Mouse (Mus musculus) kidney, postnatal 4 days (tissue): ENCODE measurements around the gene Tle4.
A peak's percentile ranks its signal among the peaks of the same experiment; 100 is the strongest.
"Not testable (repeated sequence)": the region's sequence is repeated elsewhere in the genome, so short reads cannot be mapped to it uniquely, and the experiment has no call there.

ENCODE experiments used
- DNase-seq, 2 experiments: peaks; one replicate each; pipeline ENCODE4 v3.0.0; 2021; ENCODE audit warnings: mixed read lengths in 2 of 2

The Tle4 gene

GRCm38 (mm10) chr19:14597917-14598689 is at the start of gene Tle4:
Gene Tle4 (minus strand): TSS chr19:14598051.
- DNase-seq = peak; percentile 100

- no peak for DNase-seq
Measured at GRCm38 (mm10) chr19:14645666-14646065, 47.8 kb upstream of the Tle4 start.

- DNase-seq = no peak
Measured at GRCm38 (mm10) chr19:14644756-14645155, 46.9 kb upstream of the Tle4 start.

- not testable (repeated sequence) for DNase-seq
Measured at GRCm38 (mm10) chr19:14643091-14643490, 45.2 kb upstream of the Tle4 start.

DNA sequence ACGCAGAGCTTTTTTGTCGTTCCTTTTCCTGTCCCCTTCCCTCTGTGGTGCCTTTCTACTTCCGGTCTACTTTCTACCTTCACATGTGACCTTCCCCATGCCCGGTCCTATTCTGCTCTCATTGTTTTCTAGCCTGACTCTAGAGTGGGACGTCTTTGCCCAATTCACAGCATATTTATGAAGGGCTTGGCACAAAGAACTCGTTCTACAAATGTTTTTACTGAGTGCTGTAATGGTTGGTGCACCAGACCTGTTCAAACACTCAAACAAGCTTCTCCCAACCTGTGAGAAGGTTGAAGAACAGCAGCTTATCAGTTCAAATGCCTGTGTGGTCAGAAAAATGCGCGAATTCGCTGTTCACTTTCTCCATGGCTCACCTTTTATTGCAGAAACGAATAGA is 44.8 kb upstream of the Tle4 start:
- no peak for DNase-seq

DNA sequence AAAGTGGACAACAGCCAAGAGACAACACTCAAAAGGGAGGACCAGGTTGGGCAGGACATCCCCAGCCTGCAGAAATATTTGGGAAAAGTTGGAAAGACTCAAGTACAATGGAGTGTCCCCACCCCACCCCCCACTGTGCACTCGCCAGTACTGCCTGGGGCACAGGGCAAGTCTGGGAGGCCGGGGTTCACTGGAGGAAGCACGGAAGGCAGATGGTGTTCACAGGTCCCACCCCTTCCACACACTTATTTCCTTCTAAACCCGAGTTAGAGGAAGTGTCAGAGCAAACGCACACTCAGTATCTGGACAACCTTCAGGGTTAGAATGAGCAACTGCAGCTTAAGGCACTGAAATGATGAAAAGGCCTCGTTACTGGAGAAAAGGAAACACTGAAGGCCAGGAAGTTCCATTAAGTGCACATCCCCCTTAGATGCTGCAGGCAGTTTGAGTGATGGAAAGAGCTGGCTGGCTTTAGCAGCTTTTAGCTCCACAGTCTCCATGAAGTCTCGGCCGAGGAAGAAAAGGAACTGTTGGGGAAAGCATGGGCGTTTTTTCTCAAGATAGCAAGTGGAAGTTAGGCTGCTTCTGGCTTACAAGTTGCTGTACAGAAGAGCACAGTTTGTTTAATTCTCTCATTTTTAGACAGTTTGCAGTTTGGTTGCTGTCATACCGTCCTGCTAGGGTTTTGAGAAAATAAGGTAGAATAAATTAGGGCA is 37.5 kb upstream of the Tle4 start:
- DNase-seq = peak; percentile 46 to 60

- no peak for DNase-seq
Measured at GRCm38 (mm10) chr19:14623355-14623754, 25.5 kb upstream of the Tle4 start.

DNA sequence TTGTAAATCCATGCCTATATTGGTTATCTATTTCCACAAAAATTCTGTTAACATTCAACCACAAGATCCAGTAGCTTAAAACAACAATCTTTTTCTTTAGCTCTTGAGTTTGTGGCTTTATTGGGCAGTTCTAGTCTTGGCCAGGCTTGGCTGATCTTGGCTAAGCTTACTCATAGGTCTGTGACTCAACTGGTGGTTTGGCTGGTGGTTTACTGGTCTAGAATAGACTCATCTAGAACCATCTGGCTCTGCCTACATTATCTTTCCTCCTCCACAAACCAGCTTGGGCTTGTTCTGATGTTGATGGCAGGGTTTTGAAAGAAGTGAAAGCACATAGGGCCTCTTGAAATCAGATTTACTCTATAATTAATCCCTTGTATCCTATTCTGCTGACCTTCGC is 22.7 kb upstream of the Tle4 start:
- no peak for DNase-seq

GRCm38 (mm10) chr19:14619814-14620213 is 22.0 kb upstream of the Tle4 start:
- no peak for DNase-seq

- no peak for DNase-seq
Measured at GRCm38 (mm10) chr19:14614816-14615215, 17.0 kb upstream of the Tle4 start.

GRCm38 (mm10) chr19:14610542-14611317 is 12.9 kb upstream of the Tle4 start:
- no peak for DNase-seq

DNA sequence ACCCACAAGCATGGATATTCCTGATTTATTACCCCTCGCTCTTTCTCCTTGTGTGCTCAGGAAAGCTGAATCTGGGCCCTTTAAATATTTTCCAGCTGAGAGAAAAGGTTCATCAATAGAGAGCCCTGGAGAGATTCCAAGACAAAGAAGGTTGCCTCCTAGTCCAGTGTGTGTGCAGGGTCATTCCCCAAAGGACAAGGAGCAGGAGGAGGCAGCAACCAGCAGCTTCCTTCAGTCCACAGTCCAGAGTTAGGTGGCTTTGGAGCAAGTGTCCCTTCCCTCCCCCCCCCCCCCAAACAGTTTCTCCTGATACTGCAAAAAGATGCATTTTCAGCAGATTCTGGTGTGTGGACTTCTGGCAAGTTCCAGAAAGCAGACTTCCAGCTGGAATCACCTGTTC is 3.0 kb upstream of the Tle4 start:
- DNase-seq = no peak

- DNase-seq = no peak
Measured at GRCm38 (mm10) chr19:14600354-14600753, 2.5 kb upstream of the Tle4 start.

DNA sequence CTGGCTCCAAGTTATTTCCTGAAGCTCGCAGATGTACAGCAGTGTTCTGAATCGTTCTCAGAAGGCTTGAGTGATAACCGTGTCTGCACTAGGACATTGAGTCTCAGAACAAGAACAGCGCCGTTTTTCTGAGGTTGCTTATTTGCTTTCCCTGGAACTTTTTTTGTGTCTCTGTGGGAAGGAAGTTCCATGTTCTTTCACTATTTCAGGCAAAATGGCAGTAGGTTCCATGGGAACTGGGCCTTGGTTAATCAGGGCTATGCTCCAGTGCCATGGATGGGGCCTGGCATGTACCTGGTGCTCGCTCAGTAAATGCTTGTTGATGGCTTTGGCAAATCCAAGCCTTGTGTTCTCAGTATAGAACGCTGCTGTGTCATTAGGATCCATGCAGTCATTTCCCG is 2.0 kb upstream of the Tle4 start:
- DNase-seq = no peak

DNA sequence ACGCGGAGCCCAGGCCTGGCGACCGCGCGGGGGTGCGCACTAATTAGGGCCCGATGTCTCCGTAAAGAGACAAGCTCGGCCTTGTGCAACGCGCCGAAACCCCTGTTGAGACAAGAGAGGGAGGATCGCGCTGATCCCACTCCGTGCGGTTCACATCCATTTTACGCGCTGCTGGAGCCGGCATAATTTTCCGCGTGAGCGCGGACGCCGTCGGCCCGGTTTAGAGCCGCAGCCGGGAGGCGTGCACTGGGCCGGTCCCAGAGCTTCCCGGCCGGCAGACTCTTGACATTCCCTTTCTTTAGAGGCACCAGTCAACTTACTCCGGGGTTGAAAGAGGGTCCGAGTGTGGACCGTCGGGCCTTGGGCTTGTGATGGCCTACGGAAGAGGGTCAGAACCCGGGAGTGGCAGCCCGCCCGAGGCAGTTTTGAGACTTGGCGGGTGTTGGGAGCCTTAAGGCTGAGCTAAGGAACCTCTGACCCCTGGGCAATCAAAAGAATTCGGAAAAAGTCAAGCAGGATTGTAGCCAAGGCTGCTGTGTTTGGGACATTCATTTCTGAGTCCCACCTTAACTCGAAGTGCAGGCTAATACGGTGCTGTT is 938 bp upstream of the Tle4 start:
- no peak for DNase-seq

DNA sequence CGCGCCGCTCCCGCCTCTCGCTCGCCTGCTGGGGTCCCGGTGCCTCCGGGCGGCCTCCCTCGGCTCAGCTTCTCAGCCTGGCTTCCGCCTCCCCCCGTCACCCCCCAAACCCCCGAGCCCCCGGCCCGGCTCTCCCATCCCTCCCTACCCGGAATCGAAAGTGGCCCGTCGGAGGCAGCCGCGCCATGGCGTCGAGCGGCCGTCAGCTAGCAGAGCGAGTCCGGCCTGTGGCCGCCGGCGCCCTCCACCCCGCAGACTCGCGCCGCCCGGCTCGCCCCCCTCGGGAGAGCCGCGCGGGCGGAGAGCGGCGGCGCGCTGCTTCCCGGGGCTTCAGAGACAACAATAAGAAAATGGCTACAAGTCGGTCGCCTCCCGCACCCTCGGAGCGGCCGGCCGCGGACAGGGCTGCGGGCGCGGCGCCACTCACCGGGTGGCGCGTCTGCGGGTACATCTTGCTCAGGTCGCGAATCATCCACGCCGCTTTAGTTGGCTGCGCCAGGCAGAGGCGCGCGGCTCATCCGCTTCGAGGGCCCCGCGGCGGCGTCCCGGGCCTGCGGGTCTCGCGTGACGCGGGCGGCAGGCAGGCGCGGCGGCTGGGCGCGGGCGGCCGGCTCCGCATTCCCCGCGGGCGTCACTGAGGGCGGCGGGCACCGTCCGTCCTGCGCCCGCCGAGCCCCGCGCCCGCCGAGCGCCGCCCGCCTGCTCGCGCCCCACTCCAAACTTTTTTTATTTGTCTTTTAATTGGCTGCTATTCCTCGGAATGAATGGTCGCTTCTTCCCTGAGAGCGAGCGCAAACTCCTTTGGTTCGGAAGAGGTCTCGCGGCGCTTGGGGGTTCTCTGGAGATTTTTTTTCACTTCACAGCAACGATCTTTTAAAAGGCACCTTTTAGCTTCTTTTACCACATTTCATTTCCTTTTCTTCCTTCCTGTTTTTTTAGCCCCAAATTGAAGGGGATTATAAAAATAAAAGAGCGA is 622 bp downstream of the Tle4 start:
- peak; percentile 67 to 78 for DNase-seq

DNA sequence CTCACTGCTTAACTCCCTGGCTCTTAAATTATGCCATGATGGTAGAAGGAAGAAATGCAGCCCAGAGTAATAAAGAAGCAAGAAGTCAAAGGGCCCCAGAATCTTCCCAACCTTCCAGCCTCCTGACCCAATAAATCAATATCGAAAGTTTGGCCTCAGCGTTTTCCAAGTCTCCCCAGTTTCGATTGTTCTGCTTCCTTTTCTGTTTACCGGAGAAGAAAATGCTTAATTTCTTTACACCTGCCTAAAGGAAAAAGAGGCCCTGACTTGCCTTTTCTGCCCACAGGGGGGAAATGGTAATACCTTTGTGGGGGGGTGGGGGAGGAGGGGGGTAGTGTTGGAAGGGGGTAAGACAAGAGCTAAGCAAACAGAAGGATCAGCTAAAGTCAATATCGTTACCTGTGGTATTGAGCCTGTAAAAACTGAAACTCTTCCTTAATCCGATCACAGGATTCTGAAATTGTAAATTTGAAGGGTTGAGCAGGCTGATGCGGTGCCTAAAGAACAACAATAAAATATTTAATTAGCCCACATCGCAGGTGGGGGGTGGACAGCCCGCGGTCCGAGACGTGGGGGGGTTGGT is 1.4 kb downstream of the Tle4 start:
- no peak for DNase-seq

GRCm38 (mm10) chr19:14595390-14595997 is 2.4 kb downstream of the Tle4 start:
- peak in 1 of 2 experiments; percentile 19 for DNase-seq

- no peak for DNase-seq
Measured at GRCm38 (mm10) chr19:14594537-14594936, 3.3 kb downstream of the Tle4 start.

DNA sequence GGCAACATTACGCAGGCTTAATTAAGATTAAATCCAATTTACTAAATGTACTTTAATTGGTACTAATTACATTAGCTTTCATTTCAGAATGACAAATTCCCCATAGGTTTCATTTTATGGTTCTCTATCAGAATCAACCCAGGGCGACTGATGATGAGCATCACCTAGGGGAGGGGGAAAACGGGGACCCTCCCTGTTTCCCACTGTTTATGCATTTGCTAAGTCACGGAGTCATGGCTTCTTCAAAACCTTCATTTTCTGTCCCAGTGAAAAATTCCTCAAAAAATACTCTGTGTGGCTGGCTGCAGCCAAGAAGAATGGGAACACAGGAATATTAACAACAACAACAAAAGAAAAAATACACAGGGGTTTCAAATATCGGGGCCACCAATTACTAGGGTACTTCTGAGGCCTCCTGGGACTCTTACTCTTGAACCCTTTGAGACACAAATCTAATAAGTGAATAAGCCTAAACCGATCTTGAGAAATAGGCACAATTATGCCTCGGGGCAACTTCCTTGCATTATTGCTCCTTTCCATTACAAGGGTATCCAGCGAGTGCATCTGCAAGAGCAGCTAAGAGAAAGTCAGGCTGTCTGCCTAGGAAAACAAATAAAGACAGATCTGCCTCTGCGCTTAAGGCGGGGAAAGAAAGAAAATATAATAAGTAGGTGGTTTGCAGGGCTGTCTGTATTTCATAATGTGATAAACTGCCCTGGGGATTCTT is 5.9 kb downstream of the Tle4 start:
- no peak for DNase-seq
